ENCODE assay signal across 13 mouse cellular contexts in the genomic region with DNA sequence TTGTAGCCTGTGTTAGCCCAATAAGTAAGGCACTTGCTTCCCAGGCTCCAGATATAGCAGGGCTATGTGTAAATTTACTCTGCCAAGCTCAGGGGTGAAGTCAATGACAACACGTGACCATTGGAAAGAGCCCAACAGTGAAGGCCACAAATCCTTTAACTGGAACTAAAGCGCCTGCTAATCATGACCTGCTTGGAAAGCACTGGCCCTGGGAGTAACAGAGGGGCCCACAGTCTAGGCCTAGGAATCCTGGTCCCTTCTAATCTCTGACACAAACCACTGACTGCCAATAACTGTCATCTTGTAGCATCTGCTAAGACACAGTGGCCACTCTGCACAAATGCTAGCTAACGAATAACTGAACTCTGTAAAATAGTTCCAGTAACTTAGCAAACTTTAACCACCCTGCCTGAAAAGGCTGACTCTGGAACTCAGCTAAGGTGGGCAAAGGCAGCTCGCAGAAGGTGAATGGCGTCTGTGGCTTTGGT. TPM values are rescaled to one million over a fixed set of nuclear protein-coding genes. Genes with fewer than 3 reads are reported as not detected.
DNase-seq lines count a peak whose midpoint lies in the region; ATAC-seq lines count a peak whose summit lies in the region.
"Had no signal": no experiment of that assay in that cellular context is flagged by ENCODE, and none has a peak within 500 bp of the region (broad histone marks: within the 10 kb centered on the region; RNA-seq: fewer than 3 reads in every experiment).

No protein-coding gene starts in this region.

- H3K27ac ChIP-seq in intestine, embryonic 16.5 days (ENCODE audit: low read length): peak overlapping the region; percentile 68
- peak overlapping the region; percentile 56; the same call in 1 of the 2 replicates for H3K27ac ChIP-seq in liver, embryonic 13.5 days
- H3K27ac ChIP-seq: forebrain, embryonic 15.5 days; limb, embryonic 15.5 days; midbrain, embryonic 12.5 days had no signal

- H3K27me3 ChIP-seq in intestine, embryonic 16.5 days (replicated peaks; ENCODE audit: control insufficient read depth, insufficient read depth, low read length): no peaks in the 10 kb centered on the region
- no peaks in the 10 kb centered on the region for H3K27me3 ChIP-seq in liver, embryonic 13.5 days
- H3K27me3 ChIP-seq: forebrain, embryonic 15.5 days; limb, embryonic 15.5 days had no signal

- H3K9me3 ChIP-seq in intestine, embryonic 16.5 days (ENCODE audit: control insufficient read depth, low read length): no peaks in the 10 kb centered on the region
- no peaks in the 10 kb centered on the region for H3K9me3 ChIP-seq in liver, embryonic 13.5 days (replicated peaks)
- H3K9me3 ChIP-seq: forebrain, embryonic 15.5 days; G1E; limb, embryonic 15.5 days; midbrain, embryonic 12.5 days had no signal

- intact Hi-C loops in left cerebral cortex, postnatal 36 days (cut with DNase I): no loop called here

- no peaks in the 10 kb centered on the region for H3K36me3 ChIP-seq in intestine, embryonic 16.5 days (ENCODE audit: control insufficient read depth, insufficient read depth, low read length)
- 0 out of 2 replicates have a peak, but pooled peaks cover 10% of the 10 kb centered on the region for H3K36me3 ChIP-seq in liver, embryonic 13.5 days
- H3K36me3 ChIP-seq: forebrain, embryonic 15.5 days; limb, embryonic 15.5 days; midbrain, embryonic 12.5 days had no signal

- WGBS in intestine, embryonic 16.5 days: 73% methylated on average over 5 of the region's 5 CpGs
- 53% methylated on average over 5 of the region's 5 CpGs for WGBS in liver, embryonic 13.5 days (ENCODE audit: insufficient replicate concordance)

- H3K9ac ChIP-seq in intestine, embryonic 16.5 days (ENCODE audit: low read depth, low read length): peak overlapping the region; percentile 44; the same call in 1 of the 2 replicates
- no peak overlapping the region for H3K9ac ChIP-seq in liver, embryonic 13.5 days
- H3K9ac ChIP-seq: forebrain, embryonic 15.5 days; limb, embryonic 15.5 days; midbrain, embryonic 12.5 days had no signal

- H3K4me1 ChIP-seq in intestine, embryonic 16.5 days (ENCODE audit: control insufficient read depth, insufficient read depth, low read length): peaks cover 61% of the 10 kb centered on the region
- H3K4me1 ChIP-seq in liver, embryonic 13.5 days (replicated peaks): peaks cover 85% of the 10 kb centered on the region

- H3K4me3 ChIP-seq in intestine, embryonic 16.5 days (ENCODE audit: low read length): no peak overlapping the region
- no peak overlapping the region for H3K4me3 ChIP-seq in liver, embryonic 13.5 days (replicated peaks)
- H3K4me3 ChIP-seq: forebrain, embryonic 15.5 days; limb, embryonic 15.5 days; midbrain, embryonic 12.5 days had no signal

- peak; percentile 5; the same call in 1 of the 2 replicates for ATAC-seq in intestine, embryonic 16.5 days
- 0 out of 2 replicates have a peak, but pooled peaks have one; percentile 12 for ATAC-seq in liver, embryonic 13.5 days (ENCODE audit: low read depth)
- no peak for ATAC-seq in megakaryocyte, adult 5-6 weeks (ENCODE audit: poor library complexity, severe bottlenecking)
- ATAC-seq: forebrain, embryonic 15.5 days had no signal

- peak; percentile 35 for DNase-seq in adrenal gland, postnatal 14 days
- no peak for DNase-seq in adrenal gland, adult 18-20 months (ENCODE audit: low spot score in 2 of 2)
- DNase-seq in heart, adult 8-10 months (ENCODE audit: low spot score): peak; percentile 50
- no peak for DNase-seq in liver, embryonic 13.5 days
- no peak for DNase-seq in left cerebral cortex, postnatal 36 days (ENCODE audit: low spot score in 2 of 2)
- no peak for DNase-seq in gastrocnemius, postnatal 10 days
- DNase-seq: cerebellum, adult 11-12 months had no signal

- H3K4me2 ChIP-seq in intestine, embryonic 16.5 days (ENCODE audit: low read depth, low read length): no peak overlapping the region
- no peak overlapping the region for H3K4me2 ChIP-seq in liver, embryonic 13.5 days
- H3K4me2 ChIP-seq: forebrain, embryonic 15.5 days; limb, embryonic 15.5 days; midbrain, embryonic 12.5 days had no signal

RNA-seq across cellular contexts. Expression of gene Ezr, which starts 14.2 kb away (rescaled TPM):
- total RNA-seq in adrenal gland, postnatal 14 days (2021): 23.6 and 30.5 TPM in 2 replicates
- 10 to 100 TPM; 25.9 to 45.7 TPM for total RNA-seq in adrenal gland, adult 18-20 months (2021)
- 10 to 100 TPM; 29.1 to 38.7 (median 33.9) TPM for total RNA-seq in heart, adult 8-10 months (2022)
- polyA plus RNA-seq in intestine, embryonic 16.5 days (2015; fragmentation: Nextera tagmentation; extraction: Ambion mirVana): 281 and 319 TPM in 2 replicates
- polyA plus RNA-seq in liver, embryonic 13.5 days (2015; fragmentation: Nextera tagmentation; extraction: Ambion mirVana): 55.6 and 63.1 TPM in 2 replicates
- total RNA-seq in megakaryocyte, adult 5-6 weeks (2015): 45.8 and 49.8 TPM in 2 replicates
- total RNA-seq in megakaryocyte, adult 5-6 weeks (2017): 130 and 175 TPM in 2 replicates
- total RNA-seq in left cerebral cortex, postnatal 36 days (2021): 10 to 100 TPM; 51.1 to 51.8 TPM
- total RNA-seq in gastrocnemius, postnatal 10 days (2021): 10 to 100 TPM; 24.0 to 24.9 TPM

Comparison
In these comparisons a context has a peak if more than half of its experiments do, and no peak if none do; other contexts are left out.
1. DNase-seq: peak in adrenal gland, postnatal 14 days (single experiment) and heart, adult 8-10 months (single experiment); none in adrenal gland, adult 18-20 months (0 of 2), liver, embryonic 13.5 days (single experiment), left cerebral cortex, postnatal 36 days (0 of 2) and gastrocnemius, postnatal 10 days (single experiment).